Mouse (Mus musculus) adrenal gland, adult (tissue): ENCODE measurements around the gene Astn2.

Experiments
- DNase-seq, 2 experiments: peaks; one replicate each; pipeline ENCODE4 v3.0.0; 2022 to 2023; ENCODE audit warnings: low spot score in 1 of 2; ENCODE audit not compliant: inconsistent age in 2 of 2

The Astn2 gene

GRCm38 (mm10) chr4:65763823-65764222 is 640.6 kb downstream of the Astn2 start:
- DNase-seq: no peak

GRCm38 (mm10) chr4:65762116-65762515 is 642.3 kb downstream of the Astn2 start:
- DNase-seq: no peak

DNA sequence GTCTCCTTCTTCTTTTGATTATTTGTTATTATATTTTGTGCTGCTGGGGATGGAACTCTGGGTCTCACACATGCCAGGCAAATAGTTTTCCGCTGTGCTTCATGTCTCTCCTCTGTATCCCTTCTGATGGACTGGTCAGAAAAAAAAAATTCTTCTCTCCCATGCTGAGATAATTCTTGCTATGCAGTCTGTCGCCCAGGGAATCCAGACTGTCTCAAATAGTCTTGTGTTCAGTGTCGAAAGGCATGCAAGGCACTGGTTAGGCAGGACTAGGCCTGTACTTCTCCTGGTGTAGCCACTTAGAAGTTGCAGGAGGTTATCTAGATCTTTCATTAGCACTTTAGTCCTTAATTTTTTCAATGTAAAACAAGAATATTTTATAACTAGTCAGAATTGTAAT is 642.8 kb downstream of the Astn2 start:
- DNase-seq: no peak

DNA sequence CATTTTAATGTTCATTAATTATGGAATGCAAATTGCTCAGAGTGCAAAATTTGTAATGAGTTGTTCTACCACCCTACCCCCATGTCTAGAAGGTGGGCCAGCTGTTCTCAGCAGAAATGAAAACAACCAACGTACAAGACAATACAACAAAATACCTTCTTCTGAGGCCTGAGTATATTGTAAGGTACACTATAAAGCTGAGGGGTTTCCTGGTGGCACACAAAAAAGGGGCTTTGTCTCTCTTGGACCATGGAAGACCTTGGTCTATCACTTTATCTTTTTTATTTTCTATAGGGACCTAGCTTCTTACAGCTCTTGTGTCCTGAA is 645.6 kb downstream of the Astn2 start:
- DNase-seq: no peak

- no peak for DNase-seq
Observed at GRCm38 (mm10) chr4:65758174-65758874, 646.1 kb downstream of the Astn2 start.

GRCm38 (mm10) chr4:65752941-65753340 is 651.5 kb downstream of the Astn2 start:
- DNase-seq: no peak

- no peak for DNase-seq
Observed at GRCm38 (mm10) chr4:65744788-65745187, 659.6 kb downstream of the Astn2 start.

GRCm38 (mm10) chr4:65744088-65744610 is 660.3 kb downstream of the Astn2 start:
- no peak for DNase-seq

GRCm38 (mm10) chr4:65743160-65743691 is 661.2 kb downstream of the Astn2 start:
- DNase-seq: peak in 1 of 2 experiments; percentile 19

GRCm38 (mm10) chr4:65724414-65724813 is 680.0 kb downstream of the Astn2 start:
- DNase-seq: no peak

GRCm38 (mm10) chr4:65719610-65720009 is 684.8 kb downstream of the Astn2 start:
- DNase-seq: no peak

- DNase-seq: no peak
Observed at GRCm38 (mm10) chr4:65717899-65718298, 686.5 kb downstream of the Astn2 start.

DNA sequence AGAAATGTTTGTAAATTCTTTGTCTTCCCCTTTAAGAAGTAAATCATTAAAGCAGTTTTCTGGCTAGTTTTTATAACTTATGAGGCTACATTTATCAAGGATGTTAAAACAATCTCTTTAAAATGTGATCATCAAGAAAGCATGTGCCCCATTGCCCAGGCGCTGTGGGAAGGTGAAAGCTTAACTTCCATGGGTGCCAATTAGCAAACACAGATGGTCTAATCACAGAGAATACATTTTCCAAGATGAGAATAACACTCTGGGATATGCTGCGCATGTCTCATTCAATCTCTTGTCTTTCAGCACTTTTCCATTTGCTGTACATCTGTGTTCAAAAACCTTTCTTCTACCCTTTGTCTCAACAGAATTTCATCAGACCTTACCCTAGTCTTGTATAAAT is 688.3 kb downstream of the Astn2 start:
- no peak for DNase-seq

GRCm38 (mm10) chr4:65711678-65712077 is 692.7 kb downstream of the Astn2 start:
- DNase-seq: no peak

DNA sequence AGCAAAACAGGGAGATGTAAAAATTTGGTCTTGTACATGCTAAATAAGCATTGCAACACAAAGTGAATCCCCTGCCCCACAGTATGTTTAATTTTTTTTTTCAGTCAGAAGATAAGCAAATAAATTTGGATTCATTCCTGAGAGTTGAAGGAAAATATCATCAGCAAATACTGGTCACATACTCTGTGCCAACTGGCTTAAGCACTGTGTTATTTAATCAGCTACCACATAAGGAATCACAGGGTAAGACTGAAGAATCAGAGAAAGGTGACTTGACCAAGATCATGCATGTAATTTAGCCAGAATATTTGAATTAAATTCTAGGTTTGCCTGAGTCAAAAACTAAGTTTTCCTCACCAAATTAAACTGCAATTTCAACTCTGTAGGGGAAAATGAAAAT is 693.8 kb downstream of the Astn2 start:
- no peak for DNase-seq

DNA sequence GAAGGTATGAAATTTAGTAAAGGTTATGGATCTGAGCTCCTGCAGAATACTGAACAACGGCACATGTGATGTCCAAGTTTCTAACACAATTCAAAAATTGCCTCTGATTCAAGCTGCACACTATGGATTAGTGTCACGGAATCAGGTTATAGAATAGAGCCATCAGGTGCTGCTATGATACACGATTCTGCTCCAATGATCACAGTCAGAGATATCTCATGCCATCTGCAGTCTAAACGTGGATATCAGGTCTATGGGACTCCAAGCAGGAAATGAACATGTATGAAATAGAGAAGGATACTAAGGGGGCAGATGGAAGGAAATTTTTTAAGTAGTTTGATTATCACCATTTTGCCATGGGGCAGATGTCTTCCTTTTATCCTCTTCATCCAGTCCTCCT is 702.6 kb downstream of the Astn2 start:
- DNase-seq: no peak

- DNase-seq: peak in 1 of 2 experiments; percentile 18
Observed at GRCm38 (mm10) chr4:65699743-65700361, 704.6 kb downstream of the Astn2 start.

- DNase-seq: no peak
Observed at GRCm38 (mm10) chr4:65695241-65695640, 709.2 kb downstream of the Astn2 start.

DNA sequence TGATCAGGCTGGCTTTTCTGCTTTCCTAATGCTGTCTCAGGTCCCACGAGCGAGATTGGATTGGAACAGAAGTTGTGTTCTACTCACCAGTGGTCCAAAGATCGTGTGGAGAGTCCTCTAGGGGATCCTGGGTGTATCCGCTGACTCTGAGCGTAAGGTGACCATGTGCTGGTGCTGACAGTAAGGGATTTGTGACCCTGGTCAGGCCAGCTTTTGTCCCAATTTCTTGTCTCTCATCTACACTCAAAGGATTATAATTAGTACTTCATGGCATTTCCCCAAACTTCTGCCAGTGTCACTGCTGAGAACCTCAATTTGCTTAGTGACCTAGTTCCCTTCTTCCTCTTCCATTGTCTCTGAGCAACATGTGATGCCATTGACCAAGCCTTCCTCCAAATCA is 710.4 kb downstream of the Astn2 start:
- DNase-seq: no peak

DNA sequence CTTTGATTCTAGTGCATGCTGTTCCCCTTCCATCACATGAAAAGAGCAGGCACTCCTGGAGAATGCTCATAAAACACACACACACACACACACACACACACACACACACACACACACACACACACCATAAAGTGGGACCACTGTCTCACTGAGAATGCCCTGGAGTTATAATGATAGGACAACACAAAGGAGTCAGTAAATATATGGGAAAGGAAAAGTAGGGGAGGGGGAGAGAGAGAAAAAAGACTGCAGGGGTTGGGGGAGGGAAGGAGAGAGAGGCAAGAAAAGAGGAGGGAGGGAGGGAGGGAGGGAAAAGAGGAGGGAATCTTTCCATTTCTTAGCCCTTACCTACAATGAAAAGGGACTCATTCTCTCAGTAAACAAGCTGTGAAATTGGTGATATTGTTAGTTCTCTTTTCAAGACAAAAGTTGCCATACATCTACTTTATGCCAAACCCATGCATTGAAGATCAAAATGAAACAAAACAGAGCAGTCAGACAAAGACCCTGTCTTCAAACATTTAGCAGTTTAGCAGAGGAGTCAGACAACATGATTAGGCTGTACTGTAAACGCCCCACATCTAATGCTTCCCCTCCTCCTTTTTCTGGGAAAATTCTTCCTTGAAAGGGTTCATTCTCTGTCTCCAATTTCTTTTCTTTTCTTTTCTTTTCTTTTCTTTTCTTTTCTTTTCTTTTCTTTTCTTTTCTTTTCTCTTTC is 717.2 kb downstream of the Astn2 start:
- no peak for DNase-seq

DNA sequence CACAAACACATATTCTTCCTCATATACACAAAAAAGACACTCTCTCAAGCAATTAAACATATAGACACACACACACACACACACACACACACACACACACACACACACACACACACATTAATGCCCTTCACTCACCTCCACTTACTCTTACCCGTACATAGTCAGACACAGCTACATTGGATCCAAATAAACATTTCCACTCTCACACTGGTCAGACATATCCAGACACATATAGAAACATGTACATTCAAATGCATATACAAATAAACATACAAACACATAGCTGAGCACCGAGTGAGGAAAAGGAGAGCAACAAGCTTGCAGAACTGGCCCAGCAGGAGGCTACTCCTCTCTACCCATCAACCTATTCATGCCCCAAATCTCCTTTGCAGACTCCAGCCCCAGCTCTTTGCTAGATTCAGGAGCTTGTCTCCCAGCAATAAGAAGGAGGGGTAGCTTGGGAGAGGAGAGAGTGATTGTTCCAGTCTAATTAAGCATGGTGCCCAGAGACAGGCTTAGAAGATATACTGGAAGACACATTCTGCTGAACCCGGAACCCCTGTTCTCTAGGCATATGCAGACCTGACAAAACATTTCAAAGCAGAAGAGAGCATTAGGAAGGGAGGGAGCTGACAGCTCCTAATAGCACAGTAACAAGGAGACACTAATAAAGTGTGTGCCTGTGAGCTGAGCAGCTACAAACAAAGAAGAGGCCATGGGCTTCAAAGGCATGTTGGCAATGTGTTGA is 718.0 kb downstream of the Astn2 start:
- DNase-seq: no peak
